Mouse (Mus musculus) layer of hippocampus, adult 18-20 months (tissue): ENCODE measurements at regions not wholly inside any gene's neighbourhood (a gene's known extent, or its start where the extent isn't known, plus 50 kb on each side); places are given as distances from the start of the nearest gene placed in this dataset.

Experiments used
- DNase-seq, 2 experiments: peaks; one replicate each; pipeline ENCODE4 v3.0.0; 2022; ENCODE audit warnings: low spot score in 2 of 2

DNA sequence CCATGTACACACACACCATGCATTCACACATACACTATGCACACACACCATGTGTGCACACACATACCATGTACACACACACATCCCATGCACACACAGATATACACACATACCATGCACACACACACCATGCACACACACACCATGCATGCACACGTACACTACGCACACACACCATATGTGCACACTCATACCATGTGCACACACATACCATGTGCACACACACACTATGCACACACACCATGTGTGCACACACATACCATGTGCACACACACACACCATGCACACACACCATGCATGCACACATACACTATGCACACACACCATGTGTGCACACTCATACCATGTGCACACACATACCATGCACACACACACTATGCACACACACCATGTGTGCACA is 87.1 kb upstream of the Tmem150c start:
- no peak for DNase-seq

DNA sequence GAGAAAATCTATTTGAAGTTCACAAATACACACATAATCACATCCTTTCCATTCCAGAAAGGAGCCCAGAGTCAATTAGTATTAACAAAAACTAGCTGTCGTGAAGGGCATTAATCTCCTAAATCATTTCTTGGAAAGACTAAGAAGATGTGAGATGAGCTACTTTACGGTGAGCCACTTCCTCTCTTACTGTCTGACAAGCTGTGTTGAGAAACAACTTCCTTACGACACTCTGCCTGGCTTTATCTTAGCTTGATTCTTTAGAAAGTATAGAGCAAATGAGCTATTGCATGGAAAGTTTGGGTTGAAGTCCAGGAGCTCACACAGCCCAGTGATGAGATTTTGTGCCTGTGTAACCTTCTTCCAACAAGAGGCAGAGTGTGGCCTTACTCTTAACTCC is 85.2 kb upstream of the Tmem150c start:
- DNase-seq, result no peak

DNA sequence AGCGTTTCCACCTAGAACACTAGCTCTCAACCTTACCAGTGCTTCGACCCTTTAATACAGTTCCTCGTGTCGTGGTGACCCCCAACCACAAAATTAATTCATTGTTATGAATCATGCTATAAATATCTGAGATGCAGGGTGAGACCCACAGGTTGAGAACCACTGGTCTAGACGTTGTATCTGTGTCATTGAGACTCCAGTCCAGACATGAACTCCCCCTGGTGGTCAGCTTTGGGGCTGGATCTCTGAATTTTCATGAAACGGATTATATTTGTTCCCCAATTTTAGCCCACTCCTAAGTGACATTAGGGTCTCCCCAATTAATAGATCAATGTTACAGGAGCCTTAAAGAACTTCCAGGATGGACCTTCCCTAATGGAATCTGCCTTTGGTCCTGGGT is 81.3 kb upstream of the Tmem150c start:
- DNase-seq, result peak in 1 of 2 experiments; percentile 73

DNA sequence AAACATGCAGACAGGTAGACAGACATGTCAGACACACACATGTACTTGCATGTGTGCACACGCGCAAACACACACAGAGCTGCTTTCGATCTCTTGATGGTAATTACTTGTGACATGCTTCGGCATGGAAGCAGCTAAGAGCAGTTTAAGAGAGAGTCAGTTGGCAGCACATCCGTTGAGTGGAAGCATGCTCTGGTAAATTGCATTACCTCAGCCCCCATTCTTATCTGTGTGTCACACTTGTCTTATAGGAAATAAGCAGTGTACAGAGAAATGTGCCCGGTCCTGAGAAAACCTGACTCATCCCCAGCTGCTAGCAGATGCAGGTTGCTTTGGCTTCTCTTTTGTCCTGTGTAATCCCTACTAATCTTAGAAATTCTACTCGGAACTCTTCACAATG is 80.0 kb upstream of the Tmem150c start:
- DNase-seq, result no peak

DNA sequence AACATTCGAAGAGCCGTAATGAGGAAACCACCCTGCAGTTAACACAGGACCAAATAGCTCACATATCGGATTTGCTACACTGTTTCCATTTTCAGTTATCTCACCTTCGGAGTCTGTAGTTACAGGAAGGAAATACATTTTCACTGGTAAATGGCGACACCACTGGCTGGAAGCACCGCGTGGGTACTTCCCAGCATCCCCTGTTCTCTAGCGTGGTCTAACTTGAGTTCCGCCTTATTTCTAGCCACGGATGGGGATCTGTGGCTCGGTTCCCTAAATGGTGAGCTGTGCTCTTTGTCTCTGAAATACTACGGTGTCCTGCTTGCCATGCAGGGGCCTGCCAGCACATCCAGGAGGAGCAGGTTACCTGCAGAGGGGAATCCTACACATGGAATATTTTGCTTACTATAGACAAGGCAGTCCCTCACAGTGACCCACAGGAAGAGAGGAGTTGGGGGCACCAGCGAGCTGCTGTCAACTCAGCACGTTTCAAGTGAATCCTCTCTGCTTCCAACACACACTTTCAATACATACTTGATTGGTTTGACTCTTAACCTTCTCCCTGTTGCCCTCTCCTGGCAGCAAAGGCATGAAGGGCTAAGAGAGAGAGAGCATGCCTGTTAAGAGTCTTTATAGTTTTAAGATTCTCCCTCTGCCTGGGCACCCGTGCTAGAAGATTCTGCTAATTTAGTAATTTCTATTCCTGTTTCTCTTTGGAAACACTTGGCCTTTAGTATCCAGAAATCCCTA is 78.9 kb upstream of the Tmem150c start:
- DNase-seq, result no peak

DNA sequence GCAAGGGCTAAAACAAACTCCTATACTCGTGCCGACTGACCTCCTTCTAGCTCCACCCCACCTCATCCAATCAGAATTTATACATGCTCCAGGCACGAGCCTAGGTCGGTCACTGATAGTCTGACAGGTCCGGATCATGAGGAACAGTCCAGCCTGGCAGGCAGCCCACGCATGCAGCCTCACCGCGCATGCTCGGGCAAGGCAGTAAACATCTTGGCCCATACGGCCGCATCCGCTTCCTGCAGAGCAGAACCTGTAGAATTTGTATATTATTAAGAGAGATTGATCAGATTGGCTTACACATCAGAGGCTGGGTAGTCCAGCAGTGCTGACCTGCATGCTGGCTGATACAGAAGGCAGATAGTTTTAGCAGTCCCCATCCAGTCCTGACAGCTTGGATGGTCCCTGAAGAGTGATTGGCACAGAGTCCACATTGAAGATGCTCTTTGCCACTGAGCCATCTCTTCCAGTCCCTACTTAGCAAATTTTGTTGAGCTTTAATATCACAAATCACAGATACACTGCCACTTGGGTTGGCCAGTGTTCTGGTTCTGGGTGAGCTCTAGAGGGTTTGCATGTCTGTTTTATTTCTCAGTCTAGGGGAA is 78.2 kb upstream of the Tmem150c start:
- no peak for DNase-seq

DNA sequence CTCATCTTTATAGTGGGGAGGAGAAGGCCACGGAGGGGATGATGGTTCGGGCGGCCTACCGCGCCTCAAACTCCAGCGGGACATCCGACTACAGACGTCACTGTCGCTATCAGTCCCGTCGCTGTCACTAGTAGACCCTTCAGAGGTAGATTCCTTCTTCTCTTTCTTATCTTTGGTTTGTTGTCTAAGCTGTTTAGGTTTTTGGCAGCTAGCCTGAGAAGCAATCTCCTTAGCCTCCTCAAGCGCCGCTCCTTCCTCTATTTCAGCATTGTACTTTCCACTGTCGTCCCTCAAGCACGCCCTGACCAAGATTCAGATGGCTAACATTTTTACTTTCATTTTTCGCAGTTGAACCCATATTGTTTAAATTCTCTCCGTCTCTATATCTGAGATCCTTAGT is 76.7 kb upstream of the Tmem150c start:
- no peak for DNase-seq

DNA sequence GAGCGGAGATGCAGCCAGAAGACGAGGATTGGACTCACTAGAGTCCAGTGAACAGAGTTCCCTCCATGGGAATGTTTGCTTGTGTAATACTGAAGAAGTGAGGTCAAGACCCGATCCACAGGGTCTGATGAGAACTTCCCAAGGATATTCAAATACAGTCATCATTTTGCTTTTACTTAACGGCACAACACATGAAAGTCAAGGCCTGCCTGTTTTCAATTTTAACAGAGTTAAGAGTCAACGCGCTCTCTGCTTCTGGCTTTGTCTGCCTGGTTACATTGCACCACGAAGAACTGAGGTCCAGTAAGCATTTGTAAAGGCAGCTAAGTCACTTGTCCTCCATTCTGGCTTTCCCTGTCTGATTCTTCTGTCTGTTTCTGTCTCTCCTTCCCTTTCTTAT is 72.5 kb upstream of the Tmem150c start:
- DNase-seq, result no peak

DNA sequence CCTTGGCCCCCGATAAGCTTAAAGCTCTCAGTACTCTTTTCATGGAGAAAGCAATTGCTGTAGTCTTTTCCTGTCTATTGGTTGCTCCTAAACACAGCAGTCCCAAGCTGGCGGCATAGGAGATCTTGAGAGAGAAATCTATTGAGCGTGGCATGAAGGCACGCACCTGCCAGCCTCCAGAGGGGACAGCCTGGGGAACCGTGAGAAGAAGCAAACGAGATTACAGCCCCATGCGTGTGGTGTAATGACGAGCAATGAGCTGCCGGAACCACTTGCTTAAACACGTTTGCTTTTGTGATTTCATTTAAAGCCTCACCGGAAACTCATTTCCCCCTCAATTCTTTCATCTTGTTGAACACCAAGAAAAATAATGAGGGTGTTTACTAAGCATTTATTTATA is 72.0 kb upstream of the Tmem150c start:
- DNase-seq, result no peak

DNA sequence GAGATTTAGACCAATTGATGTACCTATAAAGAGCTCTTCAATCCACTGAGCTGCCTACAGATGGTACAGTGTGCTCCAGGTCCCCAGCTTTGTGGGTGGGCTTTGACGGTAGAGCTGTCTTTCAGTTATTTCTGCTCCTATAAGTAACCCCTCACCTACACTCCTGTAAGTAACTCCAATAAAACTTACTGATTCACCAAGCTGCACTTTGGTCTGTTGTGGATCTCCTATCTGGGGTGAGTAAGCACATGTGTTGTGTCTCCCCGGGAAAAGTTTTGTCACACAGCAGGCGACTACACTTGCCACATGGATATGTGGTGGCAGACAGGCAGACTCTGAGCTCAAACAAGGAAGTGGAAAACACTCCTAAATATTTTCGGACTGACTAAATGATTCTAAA is 70.4 kb upstream of the Tmem150c start:
- DNase-seq, result no peak

DNA sequence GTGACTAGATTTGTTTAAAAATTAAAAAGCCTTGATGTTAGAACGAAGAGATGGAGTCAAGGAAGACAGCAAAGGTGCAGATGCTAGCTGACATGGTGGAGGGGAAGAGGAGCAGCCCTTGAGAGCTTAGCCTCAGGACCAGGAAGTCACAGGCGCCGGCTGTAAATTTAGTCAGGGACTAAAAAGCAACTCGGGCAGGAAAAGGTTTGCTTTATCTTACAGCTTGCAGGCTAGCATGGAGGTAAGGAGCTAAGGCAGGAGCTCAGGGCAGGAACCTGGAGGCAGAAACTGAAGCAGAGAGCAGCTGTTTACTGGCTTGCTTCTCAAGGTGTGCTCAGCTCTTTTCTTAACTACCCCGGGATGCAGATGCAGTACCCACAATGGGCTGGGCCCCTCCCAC is 68.3 kb upstream of the Tmem150c start:
- no peak for DNase-seq

DNA sequence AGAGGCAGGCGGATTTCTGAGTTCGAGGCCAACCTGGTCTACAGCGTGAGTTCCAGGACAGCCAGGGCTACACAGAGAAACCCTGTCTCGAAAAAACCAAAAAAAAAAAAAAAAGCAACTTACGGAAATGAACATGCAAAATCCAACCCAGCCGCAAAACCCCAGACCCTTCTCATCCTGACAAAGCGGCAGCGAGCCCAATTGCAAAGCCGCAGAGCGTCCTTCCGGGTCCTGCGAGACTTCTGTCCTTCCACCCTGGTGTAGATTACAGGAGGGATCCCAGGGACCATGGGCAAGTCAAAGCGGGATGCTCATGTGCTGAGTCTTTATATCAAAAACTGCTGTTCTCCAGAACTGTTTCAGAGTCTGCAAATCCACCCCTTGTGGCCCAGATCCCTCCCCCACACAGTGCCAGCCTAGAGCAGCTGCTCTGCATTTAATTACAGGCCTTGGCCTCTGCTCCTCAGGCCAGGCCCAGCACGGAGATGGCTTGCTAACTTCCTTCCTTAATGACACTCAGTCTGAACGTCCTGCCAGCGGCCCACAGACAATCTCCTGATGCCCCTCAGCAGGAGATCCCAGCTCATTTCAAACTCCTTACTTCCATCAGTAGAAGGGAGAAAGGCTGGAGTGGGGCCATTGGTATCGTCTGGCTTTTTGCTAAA is 67.1 kb upstream of the Tmem150c start:
- DNase-seq, result no peak

DNA sequence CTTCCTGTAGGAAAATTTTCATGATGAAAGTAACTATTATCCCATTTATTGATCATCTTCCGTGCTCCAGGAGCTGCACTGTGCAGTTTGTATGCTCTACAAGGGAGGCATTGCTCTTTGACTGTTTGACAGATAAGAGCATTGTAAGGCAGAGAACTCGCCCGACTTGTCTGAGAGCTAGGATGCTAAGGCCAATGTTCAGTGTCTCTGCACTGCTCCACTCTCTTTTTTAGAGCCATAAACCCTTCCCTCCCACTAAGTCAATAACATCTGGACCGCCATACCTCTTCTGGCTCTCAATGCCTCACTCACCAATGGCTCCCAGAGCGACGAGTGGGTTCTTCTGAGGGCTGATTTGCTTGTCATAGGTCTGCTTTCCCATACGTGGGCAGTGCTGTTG is 65.9 kb upstream of the Tmem150c start:
- no peak for DNase-seq

DNA sequence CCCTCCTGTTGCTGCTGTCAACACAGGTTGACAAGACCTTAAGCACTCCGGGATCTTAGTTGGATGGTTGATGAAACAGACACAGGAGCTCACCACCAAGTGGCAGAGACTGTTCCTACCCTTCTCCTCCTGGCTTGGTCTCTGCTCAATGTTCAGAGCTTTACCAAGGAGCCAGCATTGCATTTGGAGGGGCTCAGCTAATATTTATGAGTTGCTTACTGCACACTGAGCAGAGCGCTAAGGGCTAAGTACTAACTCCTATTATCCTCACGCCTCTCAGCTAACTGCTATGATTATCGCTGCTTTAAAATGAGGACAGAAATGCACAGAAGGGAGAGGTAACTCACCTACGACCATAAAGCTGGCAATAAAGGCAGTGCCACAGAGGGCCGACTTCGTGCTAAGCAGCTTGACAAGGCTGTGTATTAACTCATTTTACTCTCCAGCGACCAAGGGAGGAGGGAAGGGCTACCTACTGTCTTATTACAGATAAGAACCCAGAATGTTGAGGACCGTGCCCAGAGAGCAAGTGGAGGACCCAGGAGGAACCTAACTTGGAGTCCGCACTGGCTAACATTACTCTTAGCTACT is 65.3 kb upstream of the Tmem150c start:
- no peak for DNase-seq

DNA sequence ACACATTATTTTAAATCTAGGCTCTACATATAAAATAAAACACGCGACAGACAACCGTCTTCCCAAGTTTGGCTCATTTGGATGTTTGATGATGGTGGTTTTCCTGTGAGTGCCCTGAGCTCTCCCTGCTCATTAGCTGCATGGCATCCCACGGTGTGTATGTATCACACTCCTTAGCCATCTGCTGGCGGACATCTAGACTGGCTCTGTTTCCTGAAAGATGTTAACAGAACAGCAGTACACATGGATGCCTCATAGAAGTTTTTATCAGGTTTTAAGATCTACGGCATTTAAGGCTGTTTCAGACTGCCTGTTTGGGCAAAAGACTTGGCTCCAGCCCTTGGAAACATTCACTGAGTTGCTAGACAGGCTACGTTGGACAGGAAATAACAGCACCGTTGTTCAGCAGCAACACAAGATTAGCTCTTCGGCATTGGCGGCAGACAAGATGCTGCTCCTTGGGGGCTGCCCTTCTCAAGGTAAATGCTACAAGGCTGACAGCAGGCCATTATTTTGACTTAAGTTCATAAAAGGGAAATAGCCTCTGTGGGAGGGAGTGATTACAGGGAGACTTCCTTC is 61.5 kb upstream of the Tmem150c start:
- no peak for DNase-seq

DNA sequence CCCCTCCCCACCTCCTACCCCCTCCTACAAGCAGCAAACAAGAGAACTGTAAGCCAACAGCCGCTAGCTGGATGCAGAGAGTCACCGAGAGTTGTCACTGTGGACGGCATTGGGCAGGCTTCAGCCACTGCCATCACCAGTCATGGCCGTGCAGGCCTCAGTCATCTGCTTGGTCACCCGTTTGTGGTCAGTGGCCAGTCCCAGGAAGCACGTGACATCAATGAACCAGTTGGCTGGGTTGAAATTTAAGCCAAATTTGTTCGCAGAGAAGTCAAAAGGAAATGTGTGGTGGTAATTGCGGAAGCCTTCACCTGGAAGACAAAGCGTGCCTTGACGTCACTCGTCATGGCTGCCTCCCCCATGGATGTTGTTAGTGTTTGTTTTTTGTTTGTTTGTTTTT is 60.7 kb upstream of the Tmem150c start:
- no peak for DNase-seq

DNA sequence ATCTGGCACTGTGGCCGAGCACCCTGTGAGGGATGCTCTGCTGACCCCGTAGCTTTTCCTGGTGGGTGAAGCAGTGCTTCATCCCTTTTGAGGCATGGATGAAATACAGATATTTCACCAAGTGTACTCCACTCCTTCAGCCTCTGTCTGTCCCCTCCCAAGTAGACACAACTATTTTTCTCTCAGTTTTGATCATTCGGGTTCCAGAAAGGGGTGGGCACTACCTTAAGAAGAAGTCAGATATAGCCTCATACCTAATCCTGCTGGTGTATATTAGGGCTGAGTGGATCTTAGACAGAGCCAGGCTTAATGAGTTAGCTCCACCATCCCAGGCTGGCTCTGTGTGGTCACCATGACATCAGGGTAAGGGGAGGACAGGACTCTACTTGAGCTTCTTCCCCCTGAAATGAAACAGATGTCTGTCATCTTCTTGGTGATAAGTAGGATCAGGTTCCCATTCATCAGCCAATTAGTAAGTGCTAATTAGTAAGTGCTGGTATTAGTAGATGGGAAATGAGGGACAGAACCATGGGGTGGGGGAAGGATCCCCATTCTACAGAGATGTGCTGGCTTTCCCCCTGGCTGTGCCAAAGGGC is 58.7 kb upstream of the Tmem150c start:
- no peak for DNase-seq

DNA sequence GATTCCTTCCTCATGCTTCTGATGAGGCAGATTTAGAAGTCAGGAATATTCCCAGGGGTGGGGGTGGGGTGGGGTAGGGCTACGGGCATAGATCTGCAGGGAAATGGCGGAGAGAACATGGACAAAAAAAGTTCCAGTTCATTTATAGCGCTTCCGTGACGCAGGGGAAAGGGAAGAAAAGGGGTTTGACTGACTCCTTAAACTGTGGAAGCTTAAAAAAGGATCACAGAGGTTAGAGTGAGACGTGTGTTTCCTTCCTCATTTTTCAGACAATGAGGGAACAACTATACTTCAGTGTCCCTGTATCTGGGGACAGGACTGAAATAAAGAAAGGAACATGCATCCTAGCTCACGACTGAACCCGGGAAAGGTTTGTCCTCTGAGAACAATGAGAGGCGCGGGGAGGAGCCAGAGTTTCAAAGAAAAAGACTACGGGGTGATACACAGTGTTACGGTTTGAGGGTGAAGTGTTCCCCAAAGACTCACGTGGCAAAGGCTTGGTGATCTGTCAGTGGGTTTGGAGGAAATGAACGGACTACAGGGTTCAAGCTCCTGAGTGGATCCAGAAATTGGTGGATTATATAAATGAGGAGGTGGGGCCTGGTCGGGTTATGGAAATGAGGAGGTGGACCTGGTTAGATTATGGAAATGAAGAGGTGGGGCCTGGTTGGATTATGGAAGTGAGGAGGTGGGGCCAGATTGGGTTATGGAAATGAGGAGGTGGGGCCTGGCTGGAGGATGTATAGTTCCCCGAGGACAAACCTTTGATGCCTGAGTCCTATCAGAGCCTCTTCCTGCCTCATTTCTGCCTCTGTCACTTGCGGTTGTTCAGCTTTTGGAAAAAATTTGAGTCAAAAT is 57.8 kb upstream of the Tmem150c start:
- DNase-seq, result no peak

DNA sequence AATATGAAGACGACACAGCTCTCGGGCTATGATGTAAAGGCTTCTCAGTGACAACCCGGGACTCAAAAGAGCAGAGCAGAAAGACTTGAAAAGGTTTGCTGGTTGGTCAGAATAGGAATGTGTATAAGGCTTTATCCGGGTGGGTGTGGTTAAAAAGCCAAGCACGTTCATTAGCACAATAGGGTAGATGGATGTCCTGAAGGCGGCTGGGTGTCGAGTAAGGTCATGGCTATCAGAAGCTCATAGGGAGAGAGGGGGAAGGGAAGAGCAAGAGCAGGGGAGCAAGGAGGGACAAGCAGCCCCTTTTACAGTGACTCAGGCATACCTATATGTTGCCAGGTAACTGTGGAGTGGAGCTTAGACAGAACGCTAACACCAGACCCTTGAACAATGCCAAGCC is 54.3 kb upstream of the Tmem150c start:
- no peak for DNase-seq

DNA sequence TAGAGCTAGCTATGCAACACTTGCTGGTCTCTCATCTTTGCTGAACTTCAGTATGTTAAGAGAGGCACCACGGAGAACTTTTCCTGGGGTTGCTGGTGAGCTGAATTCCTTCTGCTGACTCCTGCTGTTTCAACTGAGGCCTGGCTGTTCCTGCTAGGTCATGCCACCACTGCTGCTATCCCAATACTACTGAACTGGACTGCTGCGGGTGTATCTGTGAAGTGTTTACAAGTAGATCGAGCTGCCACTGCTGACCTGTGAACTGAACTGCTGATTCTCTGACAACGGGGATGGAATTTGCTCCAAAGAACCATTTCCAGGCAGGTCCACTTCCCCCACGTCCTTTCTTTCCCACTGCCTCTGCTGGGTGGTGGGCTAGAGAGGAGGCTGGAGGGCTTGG is 51.1 kb upstream of the Tmem150c start:
- DNase-seq, result no peak
